Mouse (Mus musculus): ENCODE data around the gene Olfr1288. TPM values are rescaled to one million over a fixed set of nuclear protein-coding genes. Genes with fewer than 3 reads are reported as not detected.

Gene Olfr1288
- not detected in 2 replicates for polyA plus RNA-seq (2016; fragmentation: Nextera tagmentation; extraction: Ambion mirVana)

- no peak for ATAC-seq (ENCODE audit: low FRiP score)
- WGBS, result 82% methylated on average over 1 of the region's 1 CpGs
- Histone ChIP-seq H3K27me3 (no peaks in the 10 kb centered on the region), H3K4me1 (no peaks in the 10 kb centered on the region), H3K4me2 (replicated peaks) (no peak within 1 kb of the TSS), H3K9me3 (replicated peaks) (no peaks in the 10 kb centered on the region), H3K27ac (no peak within 1 kb of the TSS), H3K4me3 (no peak within 1 kb of the TSS), H3K36me3 (no peaks in the 10 kb centered on the region), H3K9ac (no peak within 1 kb of the TSS)
Measured at GRCm38 (mm10) chr2:111473801-111474200, at the start of gene Olfr1288. Olfr1288 (plus strand) TSS chr2:111474101.

- 63% methylated on average over 1 of the region's 1 CpGs for WGBS
- Histone ChIP-seq H3K4me1 (no peaks in the 10 kb centered on the region), H3K27ac (no peak within 1 kb of the TSS), H3K27me3 (no peaks in the 10 kb centered on the region), H3K4me3 (no peak within 1 kb of the TSS), H3K9ac (no peak within 1 kb of the TSS), H3K4me2 (replicated peaks) (no peak within 1 kb of the TSS), H3K36me3 (no peaks in the 10 kb centered on the region), H3K9me3 (replicated peaks) (no peaks in the 10 kb centered on the region)
- no peak for ATAC-seq (ENCODE audit: low FRiP score)
Measured at GRCm38 (mm10) chr2:111448842-111449241, 25.1 kb upstream of the Olfr1288 start, which contains the start of gene Olfr1287. Olfr1287 (plus strand) TSS chr2:111449142.

- Histone ChIP-seq H3K27ac (no peak within 1 kb of the TSS), H3K4me1 (no peaks in the 10 kb centered on the region), H3K4me3 (no peak within 1 kb of the TSS), H3K9ac (no peak within 1 kb of the TSS), H3K27me3 (no peaks in the 10 kb centered on the region), H3K9me3 (replicated peaks) (no peaks in the 10 kb centered on the region), H3K4me2 (replicated peaks) (no peak within 1 kb of the TSS), H3K36me3 (no peaks in the 10 kb centered on the region)
- WGBS, result 87% methylated on average over 1 of the region's 1 CpGs
- no peak for ATAC-seq (ENCODE audit: low FRiP score)
Measured at GRCm38 (mm10) chr2:111480519-111480918, 6.6 kb downstream of the Olfr1288 start, which contains the start of gene Olfr1289. Olfr1289 (plus strand) TSS chr2:111480819.

GRCm38 (mm10) chr2:111493729-111494128 lies 19.8 kb downstream of the Olfr1288 start, which contains the start of gene Olfr1290:
Olfr1290 (minus strand) TSS chr2:111493829.
- WGBS, result 83% methylated on average over 5 of the region's 5 CpGs
- H3K27ac ChIP-seq, result no peak within 1 kb of the TSS
- no peak within 1 kb of the TSS for H3K4me2 ChIP-seq (replicated peaks)
- H3K4me1 ChIP-seq, result no peaks in the 10 kb centered on the region
- ATAC-seq (ENCODE audit: low FRiP score), result no peak
- H3K9me3 ChIP-seq (replicated peaks), result no peaks in the 10 kb centered on the region
- no peaks in the 10 kb centered on the region for H3K36me3 ChIP-seq
- no peak within 1 kb of the TSS for H3K9ac ChIP-seq
- no peaks in the 10 kb centered on the region for H3K27me3 ChIP-seq
- no peak within 1 kb of the TSS for H3K4me3 ChIP-seq

- Histone ChIP-seq H3K9me3 (replicated peaks) (no peaks in the 10 kb centered on the region), H3K4me3 (no peak within 1 kb of the TSS), H3K27me3 (no peaks in the 10 kb centered on the region), H3K4me2 (replicated peaks) (no peak within 1 kb of the TSS), H3K4me1 (no peaks in the 10 kb centered on the region), H3K27ac (no peak within 1 kb of the TSS), H3K36me3 (no peaks in the 10 kb centered on the region), H3K9ac (no peak within 1 kb of the TSS)
- WGBS, result 90% methylated on average over 3 of the region's 3 CpGs
- ATAC-seq (ENCODE audit: low FRiP score), result no peak
Measured at GRCm38 (mm10) chr2:111496880-111497279, 23.0 kb downstream of the Olfr1288 start, which contains the start of gene Olfr1291-ps1. Olfr1291-ps1 (plus strand) TSS chr2:111497180.

- Histone ChIP-seq H3K4me1 (no peaks in the 10 kb centered on the region), H3K4me2 (replicated peaks) (no peak overlapping the region), H3K9ac (no peak overlapping the region), H3K36me3 (no peaks in the 10 kb centered on the region), H3K4me3 (no peak overlapping the region), H3K9me3 (replicated peaks) (0 out of 2 replicates have a peak, but pooled peaks cover 8% of the 10 kb centered on the region), H3K27ac (no peak overlapping the region), H3K27me3 (no peaks in the 10 kb centered on the region)
- 91% methylated on average over 10 of the region's 10 CpGs for WGBS
- no peak for ATAC-seq (ENCODE audit: low FRiP score)
Measured at GRCm38 (mm10) chr2:111517451-111517850, 43.5 kb downstream of the Olfr1288 start.

GRCm38 (mm10) chr2:111524903-111525302 lies 51.0 kb downstream of the Olfr1288 start, which contains the start of gene Olfr1293-ps:
Olfr1293-ps (plus strand) TSS chr2:111525203.
- 86% methylated on average over 1 of the region's 1 CpGs for WGBS
- no peak within 1 kb of the TSS for H3K4me2 ChIP-seq (replicated peaks)
- no peak within 1 kb of the TSS for H3K4me3 ChIP-seq
- H3K4me1 ChIP-seq, result no peaks in the 10 kb centered on the region
- H3K36me3 ChIP-seq, result no peaks in the 10 kb centered on the region
- no peak for ATAC-seq (ENCODE audit: low FRiP score)
- H3K9ac ChIP-seq, result no peak within 1 kb of the TSS
- H3K27me3 ChIP-seq, result no peaks in the 10 kb centered on the region
- H3K9me3 ChIP-seq (replicated peaks), result 0 out of 2 replicates have a peak, but pooled peaks cover 5% of the 10 kb centered on the region
- H3K27ac ChIP-seq, result no peak within 1 kb of the TSS

Other genes with a start within 250 kb of the Olfr1288 start
- gene 4930430A15Rik, start 244.5 kb upstream of the Olfr1288 start, polyA plus RNA-seq (2016; fragmentation: Nextera tagmentation; extraction: Ambion mirVana), result not detected in 2 replicates
- gene Olfr1275, start 238.8 kb upstream of the Olfr1288 start, polyA plus RNA-seq (2016; fragmentation: Nextera tagmentation; extraction: Ambion mirVana), result not detected in 2 replicates
- not detected in 2 replicates for gene Olfr1276, start 219.6 kb upstream of the Olfr1288 start, polyA plus RNA-seq (2016; fragmentation: Nextera tagmentation; extraction: Ambion mirVana)
- gene Olfr1277, start 200.0 kb upstream of the Olfr1288 start, polyA plus RNA-seq (2016; fragmentation: Nextera tagmentation; extraction: Ambion mirVana), result not detected in 2 replicates
- not detected in 2 replicates for gene Olfr1278, start 184.0 kb upstream of the Olfr1288 start, polyA plus RNA-seq (2016; fragmentation: Nextera tagmentation; extraction: Ambion mirVana)
- not detected in 2 replicates for gene Olfr1279, start 173.5 kb upstream of the Olfr1288 start, polyA plus RNA-seq (2016; fragmentation: Nextera tagmentation; extraction: Ambion mirVana)
- gene Olfr1280, start 160.1 kb upstream of the Olfr1288 start, polyA plus RNA-seq (2016; fragmentation: Nextera tagmentation; extraction: Ambion mirVana), result not detected in 2 replicates
- gene Olfr1281, start 147.6 kb upstream of the Olfr1288 start, polyA plus RNA-seq (2016; fragmentation: Nextera tagmentation; extraction: Ambion mirVana), result not detected in 2 replicates
- gene Olfr1282, start 138.0 kb upstream of the Olfr1288 start, polyA plus RNA-seq (2016; fragmentation: Nextera tagmentation; extraction: Ambion mirVana), result not detected in 2 replicates
- gene Olfr1283, start 107.3 kb upstream of the Olfr1288 start, polyA plus RNA-seq (2016; fragmentation: Nextera tagmentation; extraction: Ambion mirVana), result not detected in 2 replicates
- gene Olfr1284, start 98.6 kb upstream of the Olfr1288 start, polyA plus RNA-seq (2016; fragmentation: Nextera tagmentation; extraction: Ambion mirVana), result not detected in 2 replicates
- gene Olfr1286, start 51.0 kb upstream of the Olfr1288 start, polyA plus RNA-seq (2016; fragmentation: Nextera tagmentation; extraction: Ambion mirVana), result not detected in 2 replicates
- gene Olfr1287, start 25.0 kb upstream of the Olfr1288 start, polyA plus RNA-seq (2016; fragmentation: Nextera tagmentation; extraction: Ambion mirVana), result not detected in 2 replicates
- gene Olfr1289, start 6.7 kb downstream of the Olfr1288 start, polyA plus RNA-seq (2016; fragmentation: Nextera tagmentation; extraction: Ambion mirVana), result not detected in 2 replicates
- gene Olfr1290, start 19.7 kb downstream of the Olfr1288 start, polyA plus RNA-seq (2016; fragmentation: Nextera tagmentation; extraction: Ambion mirVana), result not detected in 2 replicates
- gene Olfr1291-ps1, start 23.1 kb downstream of the Olfr1288 start, polyA plus RNA-seq (2016; fragmentation: Nextera tagmentation; extraction: Ambion mirVana), result not detected in 2 replicates
- gene Olfr1293-ps, start 51.1 kb downstream of the Olfr1288 start, polyA plus RNA-seq (2016; fragmentation: Nextera tagmentation; extraction: Ambion mirVana), result not detected in 2 replicates
- not detected in 2 replicates for gene Olfr1294, start 66.2 kb downstream of the Olfr1288 start, polyA plus RNA-seq (2016; fragmentation: Nextera tagmentation; extraction: Ambion mirVana)
- gene Olfr1295, start 95.6 kb downstream of the Olfr1288 start, polyA plus RNA-seq (2016; fragmentation: Nextera tagmentation; extraction: Ambion mirVana), result not detected in 2 replicates
- gene Olfr1297, start 152.4 kb downstream of the Olfr1288 start, polyA plus RNA-seq (2016; fragmentation: Nextera tagmentation; extraction: Ambion mirVana), result not detected in 2 replicates
- not detected in 2 replicates for gene Olfr1298, start 175.1 kb downstream of the Olfr1288 start, polyA plus RNA-seq (2016; fragmentation: Nextera tagmentation; extraction: Ambion mirVana)
- gene Olfr1299, start 187.3 kb downstream of the Olfr1288 start, polyA plus RNA-seq (2016; fragmentation: Nextera tagmentation; extraction: Ambion mirVana), result not detected in 2 replicates